Mouse (Mus musculus) testis, adult 2 months (tissue): ENCODE measurements around the gene Ighmbp2.

ENCODE experiments used
- CTCF ChIP-seq: fragments of 200-500 bp; IDR thresholded peaks from 2 replicates; pipeline ENCODE4 v1.5.1; 2012; ENCODE audit warnings: low read depth, mild to moderate bottlenecking, inconsistent platforms, low read length, moderate library complexity; ENCODE audit not compliant: control insufficient read depth, insufficient read depth, insufficient replicate concordance
- POLR2A ChIP-seq: fragments of 200-500 bp; IDR thresholded peaks from 2 replicates; pipeline ENCODE4 v1.6.1; 2012; ENCODE audit warnings: low read depth, mild to moderate bottlenecking, inconsistent platforms, low read length, moderate library complexity; ENCODE audit not compliant: control insufficient read depth

DNA sequence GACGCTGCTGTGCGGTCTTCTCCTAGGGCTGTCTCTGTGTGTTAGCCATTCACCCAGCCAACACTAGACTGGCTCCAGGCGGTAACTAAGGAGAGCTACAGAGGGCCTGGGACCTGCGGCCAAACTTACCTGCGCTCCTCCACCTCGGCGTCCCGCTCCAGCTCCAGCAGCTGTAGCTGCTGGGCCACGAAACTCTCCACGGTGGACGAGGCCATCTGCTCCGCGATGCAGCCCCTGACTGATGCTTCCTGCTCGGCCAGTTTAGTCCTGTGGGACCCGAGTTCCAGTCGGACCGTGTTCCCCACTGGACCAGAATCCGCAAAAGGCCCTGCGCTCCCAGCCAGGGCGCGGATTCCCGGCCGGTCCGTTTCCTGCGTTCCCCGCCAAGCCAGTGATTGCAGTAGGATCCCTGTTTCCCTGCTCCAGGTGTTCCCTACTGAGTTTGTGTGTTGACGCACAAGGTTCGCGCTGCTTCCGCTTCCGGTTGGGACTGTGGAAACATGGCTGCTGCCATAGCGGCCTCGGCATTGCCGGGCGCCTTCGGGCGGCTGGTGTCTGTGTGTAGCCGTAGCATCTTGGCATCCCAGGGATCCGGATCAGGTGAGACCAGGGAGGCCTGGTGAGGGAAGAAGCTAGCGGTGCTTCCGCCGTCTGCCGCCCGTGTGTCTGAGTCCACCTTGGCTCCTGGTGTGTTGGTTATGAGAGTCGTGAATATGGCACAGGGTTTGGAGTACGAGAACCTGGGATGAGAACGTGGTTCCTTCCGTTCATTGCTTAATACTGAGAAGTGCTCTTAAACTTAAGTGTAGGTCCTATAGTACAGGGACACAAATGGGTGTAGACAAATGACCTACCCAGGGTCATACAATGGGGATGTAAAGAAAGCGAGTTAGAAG, at the start of gene Ighmbp2, which contains the start of gene Mrpl21:
- no peak for TF ChIP-seq CTCF
- TF ChIP-seq POLR2A, result peak; percentile 88
